Mouse (Mus musculus): Measurements from ENCODE around the gene Chn2. TPM values are rescaled to one million over a fixed set of nuclear protein-coding genes. Genes with fewer than 3 reads are reported as not detected.

Chn2 gene
- total and polyA plus RNA-seq, 3 experiments: not detected

DNA sequence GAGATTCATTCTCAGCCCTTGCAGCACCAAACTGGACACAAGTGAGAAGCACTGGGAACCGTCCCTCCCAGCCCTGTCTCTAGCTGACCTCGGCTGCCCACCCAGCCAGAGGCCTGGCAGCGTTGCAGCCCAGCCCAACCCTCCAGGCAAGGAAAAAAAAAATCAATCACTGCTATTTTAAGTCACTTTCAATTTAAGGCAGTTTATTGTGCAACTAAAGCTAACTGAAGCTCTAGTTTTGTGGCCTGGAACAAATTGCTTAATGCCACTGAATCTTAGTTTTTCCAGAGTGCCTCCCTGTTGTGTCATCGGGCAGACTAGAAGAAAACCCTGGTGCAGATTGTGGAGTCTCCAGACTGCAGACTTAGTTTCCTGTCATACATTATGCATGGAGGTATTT lies 43.8 kb upstream of the Chn2 start:
- Histone ChIP-seq H3K9ac (ENCODE audit: control insufficient read depth, low read depth, low read length, poor library complexity, severe bottlenecking) (no peak overlapping the region), H3K9me3 (replicated peaks; ENCODE audit: insufficient read depth, low read length) (no peaks in the 10 kb centered on the region), H3K79me2 (ENCODE audit: control insufficient read depth, insufficient read depth, low read length, poor library complexity) (no peaks in the 10 kb centered on the region), H3K27me3 (ENCODE audit: control insufficient read depth in 1 of 2, insufficient read depth in 2 of 2, low read length in 2 of 2) (no peaks in the 10 kb centered on the region), H3K4me1 (ENCODE audit: control insufficient read depth in 1 of 2, insufficient read depth in 2 of 2, low read length in 2 of 2) (no peaks in the 10 kb centered on the region), H3K36me3 (ENCODE audit: control insufficient read depth in 1 of 2, insufficient read depth in 2 of 2, low read length in 2 of 2) (no peaks in the 10 kb centered on the region), H3K4me3 (ENCODE audit: control insufficient read depth in 1 of 2, insufficient read depth in 1 of 2, low read depth in 2 of 2, low read length in 2 of 2) (no peak overlapping the region), H3K27ac (ENCODE audit: control insufficient read depth, low read depth, low read length) (no peak overlapping the region)
- TF ChIP-seq ZNF384 (IDR thresholded peaks at IDR 0.05; ENCODE audit: low read depth, low read length) (no peak), TBP (IDR thresholded peaks at IDR 0.05; ENCODE audit: low read depth, low read length) (no peak), POLR2A (IDR thresholded peaks at IDR 0.05; ENCODE audit: control insufficient read depth in 1 of 2, insufficient read depth in 1 of 2, low read depth in 1 of 2, low read length in 2 of 2, poor library complexity in 1 of 2) (no peak), KAT2A (conservative IDR thresholded peaks at IDR 0.05; ENCODE audit: low read depth, low read length) (no peak), MAZ (IDR thresholded peaks at IDR 0.05; ENCODE audit: low read depth, low read length) (no peak), BHLHE40 (IDR thresholded peaks at IDR 0.05; ENCODE audit: borderline replicate concordance, low read depth, low read length) (no peak), RCOR1 (IDR thresholded peaks at IDR 0.05; ENCODE audit: low read depth, low read length) (no peak), ZMIZ1 (IDR thresholded peaks at IDR 0.05; ENCODE audit: low read depth, low read length) (no peak), CHD1 (IDR thresholded peaks at IDR 0.05; ENCODE audit: low read depth, low read length) (no peak), EP300 (IDR thresholded peaks at IDR 0.05; ENCODE audit: low read depth in 1 of 2, low read length in 2 of 2) (no peak), UBTF (IDR thresholded peaks at IDR 0.05; ENCODE audit: borderline replicate concordance, insufficient read depth, low read depth, low read length) (no peak)
- DNase-seq (ENCODE audit: low read depth, low spot score): no peak

DNA sequence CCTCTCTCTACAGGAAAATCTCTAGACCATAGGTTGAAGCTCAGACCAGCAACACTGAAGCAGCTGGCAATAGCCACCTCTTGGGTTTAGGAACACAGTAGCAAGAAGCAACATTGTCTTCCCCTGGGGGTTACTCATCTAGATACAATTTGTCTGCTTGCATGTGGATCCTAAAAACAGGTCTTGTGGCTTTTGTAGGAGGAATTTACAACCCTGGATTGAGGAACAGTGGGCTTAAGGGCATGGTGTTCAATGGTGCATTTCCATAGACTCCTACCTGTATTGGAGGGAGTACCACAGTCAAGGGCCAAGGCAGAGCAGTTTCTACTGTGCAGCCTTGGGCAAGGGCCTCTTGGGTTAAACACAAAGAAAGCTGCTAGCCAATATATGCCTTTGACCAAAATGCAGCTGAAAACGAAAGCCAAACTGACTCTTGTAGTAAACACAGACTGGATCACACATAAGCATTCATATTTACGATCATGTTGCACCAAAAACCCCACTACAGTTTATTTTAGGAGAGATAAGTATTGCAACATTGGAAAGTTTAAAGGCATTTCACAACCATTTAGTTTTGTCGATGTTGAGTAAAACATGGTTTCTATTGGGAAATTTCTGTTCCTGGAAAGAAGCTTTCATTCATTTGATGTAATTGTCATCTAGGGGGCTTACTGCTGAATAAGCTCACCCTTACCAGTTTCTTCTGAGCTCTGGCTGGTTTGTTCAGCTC lies 43.0 kb upstream of the Chn2 start:
- Histone ChIP-seq H3K79me2 (ENCODE audit: control insufficient read depth, insufficient read depth, low read length, poor library complexity) (no peaks in the 10 kb centered on the region), H3K27me3 (ENCODE audit: control insufficient read depth in 1 of 2, insufficient read depth in 2 of 2, low read length in 2 of 2) (no peaks in the 10 kb centered on the region), H3K36me3 (ENCODE audit: control insufficient read depth in 1 of 2, insufficient read depth in 2 of 2, low read length in 2 of 2) (no peaks in the 10 kb centered on the region), H3K27ac (ENCODE audit: control insufficient read depth, low read depth, low read length) (no peak overlapping the region), H3K9me3 (replicated peaks; ENCODE audit: insufficient read depth, low read length) (no peaks in the 10 kb centered on the region), H3K4me1 (ENCODE audit: control insufficient read depth in 1 of 2, insufficient read depth in 2 of 2, low read length in 2 of 2) (no peaks in the 10 kb centered on the region), H3K4me3 (ENCODE audit: control insufficient read depth in 1 of 2, insufficient read depth in 1 of 2, low read depth in 2 of 2, low read length in 2 of 2) (no peak overlapping the region), H3K9ac (ENCODE audit: control insufficient read depth, low read depth, low read length, poor library complexity, severe bottlenecking) (no peak overlapping the region)
- DNase-seq (ENCODE audit: low read depth, low spot score): no peak
- TF ChIP-seq GATA1 (IDR thresholded peaks at IDR 0.05; ENCODE audit: low read depth, low read length) (no peak), SIN3A (IDR thresholded peaks at IDR 0.05; ENCODE audit: low read length) (no peak), RAD21 (IDR thresholded peaks at IDR 0.05; ENCODE audit: low read depth, low read length) (no peak), RCOR1 (IDR thresholded peaks at IDR 0.05; ENCODE audit: low read depth, low read length) (no peak), ZNF384 (IDR thresholded peaks at IDR 0.05; ENCODE audit: low read depth, low read length) (no peak), USF1 (IDR thresholded peaks at IDR 0.05; ENCODE audit: low read depth, low read length) (no peak), BHLHE40 (IDR thresholded peaks at IDR 0.05; ENCODE audit: borderline replicate concordance, low read depth, low read length) (no peak), NELFE (IDR thresholded peaks at IDR 0.05; ENCODE audit: low read depth, low read length) (no peak), ELF1 (IDR thresholded peaks at IDR 0.05; ENCODE audit: low read depth, low read length) (no peak), MAFK (IDR thresholded peaks at IDR 0.05; ENCODE audit: borderline replicate concordance, low read depth, low read length) (no peak), TBP (IDR thresholded peaks at IDR 0.05; ENCODE audit: low read depth, low read length) (no peak), CHD2 (IDR thresholded peaks at IDR 0.05; ENCODE audit: low read length) (no peak), POLR2AphosphoS2 (IDR thresholded peaks at IDR 0.05; ENCODE audit: low read length) (no peak), MAX (IDR thresholded peaks at IDR 0.05; ENCODE audit: low read length) (no peak), EP300 (IDR thresholded peaks at IDR 0.05; ENCODE audit: low read depth in 1 of 2, low read length in 2 of 2) (no peak), ZKSCAN1 (IDR thresholded peaks at IDR 0.05; ENCODE audit: low read depth, low read length) (no peak), POLR2A (IDR thresholded peaks at IDR 0.05; ENCODE audit: control insufficient read depth in 1 of 2, insufficient read depth in 1 of 2, low read depth in 1 of 2, low read length in 2 of 2, poor library complexity in 1 of 2) (no peak), E2F4 (IDR thresholded peaks at IDR 0.05; ENCODE audit: borderline replicate concordance, low read depth, low read length) (no peak), KAT2A (conservative IDR thresholded peaks at IDR 0.05; ENCODE audit: low read depth, low read length) (no peak), CHD1 (IDR thresholded peaks at IDR 0.05; ENCODE audit: low read depth, low read length) (no peak)
